In genomic region chr2:24296837-24297236, GRCm38 (mm10) we compare ENCODE assay signal across 10 mouse cellular contexts. TPM values are rescaled to one million over a fixed set of nuclear protein-coding genes. Genes with fewer than 3 reads are reported as not detected.
DNase-seq lines count a peak whose midpoint lies in the region; ATAC-seq and TF ChIP-seq lines count a peak whose summit lies in the region.
"Had no signal": no experiment of that assay in that cellular context is flagged by ENCODE, and none has a peak within 500 bp of the region (broad histone marks: within the 10 kb centered on the region; RNA-seq: fewer than 3 reads in every experiment).

No protein-coding gene starts in this region.

- no peaks in the 10 kb centered on the region for H3K9me3 ChIP-seq in hindbrain, embryonic 10.5 days
- no peaks in the 10 kb centered on the region for H3K9me3 ChIP-seq in hindbrain, embryonic 13.5 days
- no peaks in the 10 kb centered on the region for H3K9me3 ChIP-seq in ES-E14 (ENCODE audit: control insufficient read depth, insufficient read depth, low read depth, low read length)
- no peaks in the 10 kb centered on the region for H3K9me3 ChIP-seq in limb, embryonic 10.5 days (replicated peaks)
- H3K9me3 ChIP-seq in neural tube, embryonic 15.5 days (replicated peaks): no peaks in the 10 kb centered on the region
- H3K9me3 ChIP-seq: megakaryocyte, embryonic 14.5 days had no signal

- H3K9ac ChIP-seq in hindbrain, embryonic 13.5 days: no peak overlapping the region
- H3K9ac ChIP-seq in ES-E14 (ENCODE audit: insufficient read depth, low read depth, low read length, poor library complexity, severe bottlenecking): no peak overlapping the region
- H3K9ac ChIP-seq in neural tube, embryonic 15.5 days (replicated peaks): no peak overlapping the region

- H3K4me1 ChIP-seq in hindbrain, embryonic 10.5 days (replicated peaks): no peaks in the 10 kb centered on the region
- no peaks in the 10 kb centered on the region for H3K4me1 ChIP-seq in hindbrain, embryonic 13.5 days (replicated peaks)
- H3K4me1 ChIP-seq in ES-E14 (ENCODE audit: control insufficient read depth in 2 of 2, insufficient read depth in 2 of 2, low read length in 2 of 2, poor library complexity in 1 of 2): no peaks in the 10 kb centered on the region
- H3K4me1 ChIP-seq in limb, embryonic 10.5 days: no peaks in the 10 kb centered on the region
- H3K4me1 ChIP-seq in neural tube, embryonic 15.5 days: no peaks in the 10 kb centered on the region

- H3K27me3 ChIP-seq in hindbrain, embryonic 10.5 days (ENCODE audit: insufficient read depth, poor library complexity, severe bottlenecking): no peaks in the 10 kb centered on the region
- H3K27me3 ChIP-seq in hindbrain, embryonic 13.5 days: no peaks in the 10 kb centered on the region
- no peaks in the 10 kb centered on the region for H3K27me3 ChIP-seq in limb, embryonic 10.5 days (ENCODE audit: low read depth, poor library complexity, severe bottlenecking)
- no peaks in the 10 kb centered on the region for H3K27me3 ChIP-seq in neural tube, embryonic 15.5 days (replicated peaks)

- no peaks in the 10 kb centered on the region for H3K36me3 ChIP-seq in hindbrain, embryonic 10.5 days
- no peaks in the 10 kb centered on the region for H3K36me3 ChIP-seq in hindbrain, embryonic 13.5 days
- no peaks in the 10 kb centered on the region for H3K36me3 ChIP-seq in ES-E14 (ENCODE audit: control insufficient read depth, insufficient read depth, low read length, poor library complexity, severe bottlenecking)
- no peaks in the 10 kb centered on the region for H3K36me3 ChIP-seq in limb, embryonic 10.5 days
- no peaks in the 10 kb centered on the region for H3K36me3 ChIP-seq in neural tube, embryonic 15.5 days

- no peak overlapping the region for H3K4me2 ChIP-seq in hindbrain, embryonic 13.5 days
- no peak overlapping the region for H3K4me2 ChIP-seq in neural tube, embryonic 15.5 days

- DNase-seq in hindbrain, embryonic 10.5 days (ENCODE audit: low spot score): peak; percentile 32
- peak; percentile 71 for DNase-seq in ES-E14 (ENCODE audit: low read depth, low spot score)
- peak; percentile 38 for DNase-seq in c-Kit-positive CD71-positive TER-119-negative erythroid progenitor cells, embryonic 14.5 days (ENCODE audit: low read depth)
- peak; percentile 28 to 31 for DNase-seq in heart, postnatal 36 days
- peak; percentile 47 for DNase-seq in limb, embryonic 10.5 days (ENCODE audit: low spot score)

- ATAC-seq in hindbrain, embryonic 13.5 days (ENCODE audit: low FRiP score): no peak
- peak; percentile 28 for ATAC-seq in neural tube, embryonic 15.5 days (ENCODE audit: low FRiP score)
- ATAC-seq in erythroblast, adult 5-6 weeks (replicated peaks; ENCODE audit: low FRiP score, poor library complexity, severe bottlenecking): no peak; the same call in 1 of the 2 replicates

- H3K27ac ChIP-seq in hindbrain, embryonic 10.5 days: no peak overlapping the region
- no peak overlapping the region for H3K27ac ChIP-seq in hindbrain, embryonic 13.5 days
- H3K27ac ChIP-seq in ES-E14 (ENCODE audit: insufficient read depth, low read depth, low read length, poor library complexity, severe bottlenecking): no peak overlapping the region
- H3K27ac ChIP-seq in limb, embryonic 10.5 days: no peak overlapping the region
- no peak overlapping the region for H3K27ac ChIP-seq in neural tube, embryonic 15.5 days (replicated peaks)

- WGBS in hindbrain, embryonic 10.5 days: 21% methylated on average over 3 of the region's 3 CpGs
- 9% methylated on average over 3 of the region's 3 CpGs for WGBS in hindbrain, embryonic 13.5 days
- WGBS in limb, embryonic 10.5 days: 16% methylated on average over 3 of the region's 3 CpGs
- WGBS in neural tube, embryonic 15.5 days: 5% methylated on average over 3 of the region's 3 CpGs

- intact Hi-C loops in heart, postnatal 36 days (cut with DNase I): loop anchor here (1.0 to 10.0 kb wide), 3 partner anchors 108 to 458 kb away; no protein-coding TSS in a partner anchor

- no peak overlapping the region for H3K4me3 ChIP-seq in hindbrain, embryonic 10.5 days
- no peak overlapping the region for H3K4me3 ChIP-seq in hindbrain, embryonic 13.5 days
- no peak overlapping the region for H3K4me3 ChIP-seq in ES-E14 (ENCODE audit: insufficient read depth in 1 of 2, low read depth in 1 of 2, low read length in 2 of 2, poor library complexity in 1 of 2, severe bottlenecking in 1 of 2)
- no peak overlapping the region for H3K4me3 ChIP-seq in limb, embryonic 10.5 days
- no peak overlapping the region for H3K4me3 ChIP-seq in neural tube, embryonic 15.5 days (replicated peaks)
- H3K4me3 ChIP-seq: erythroblast, embryonic 14.5 days; megakaryocyte, embryonic 14.5 days had no signal

- in situ Hi-C loops in ES-E14 (cut with MboI; ENCODE audit: low sequenced_read_pairs in 2 of 2, unreplicated experiment in 2 of 2): no loop called here

TF ChIP-seq in ES-E14, 5 proteins besides CTCF, POLR2A, EP300 and RAD21:
- TF ChIP-seq ZC3H11A (IDR thresholded peaks at IDR 0.05; ENCODE audit: borderline replicate concordance, low read depth, low read length): peak; percentile 71; the same call in 1 of the 2 replicates
- no peak for TF ChIP-seq ZNF384 (IDR thresholded peaks at IDR 0.05; ENCODE audit: low read depth, low read length)
TF ChIP-seq in ES-E14: peak in this region for 1.

RNA-seq across cellular contexts. Expression of gene Il1f10, which starts 5.8 kb away (rescaled TPM):
- not detected in 2 replicates for polyA plus RNA-seq in hindbrain, embryonic 10.5 days (2016; fragmentation: Nextera tagmentation; extraction: Ambion mirVana)
- polyA plus RNA-seq in hindbrain, embryonic 13.5 days (2015; fragmentation: Nextera tagmentation; extraction: Ambion mirVana): not detected in 2 replicates
- total RNA-seq in ES-E14 (2012; rRNA removed): not detected in 2 replicates
- not detected for total RNA-seq in heart, postnatal 36 days (2021)
- polyA plus RNA-seq in limb, embryonic 10.5 days (2016; fragmentation: Nextera tagmentation; extraction: Ambion mirVana): not detected in 2 replicates
- not detected in 2 replicates for polyA plus RNA-seq in neural tube, embryonic 15.5 days (2015; fragmentation: Nextera tagmentation; extraction: Ambion mirVana)
- not detected in 2 replicates for total RNA-seq in erythroblast, adult 5-6 weeks (2015; ENCODE audit: low replicate concordance)
- total RNA-seq in erythroblast, adult 5-6 weeks (2017; ENCODE audit: low replicate concordance): not detected in 2 replicates
- polyA plus RNA-seq: erythroblast, embryonic 14.5 days had no signal

RNA-seq across cellular contexts. Expression of gene Il1f5, which starts 20.1 kb away (rescaled TPM):
- polyA plus RNA-seq in hindbrain, embryonic 10.5 days (2016; fragmentation: Nextera tagmentation; extraction: Ambion mirVana): not detected in 2 replicates
- not detected in 2 replicates for polyA plus RNA-seq in hindbrain, embryonic 13.5 days (2015; fragmentation: Nextera tagmentation; extraction: Ambion mirVana)
- not detected in 2 replicates for total RNA-seq in ES-E14 (2012; rRNA removed)
- not detected for total RNA-seq in heart, postnatal 36 days (2021)
- polyA plus RNA-seq in limb, embryonic 10.5 days (2016; fragmentation: Nextera tagmentation; extraction: Ambion mirVana): not detected in 2 replicates
- 0.19 TPM in 1 of 2 replicates, not detected in the other for polyA plus RNA-seq in neural tube, embryonic 15.5 days (2015; fragmentation: Nextera tagmentation; extraction: Ambion mirVana)
- total RNA-seq in erythroblast, adult 5-6 weeks (2015; ENCODE audit: low replicate concordance): not detected in 2 replicates
- total RNA-seq in erythroblast, adult 5-6 weeks (2017; ENCODE audit: low replicate concordance): 0.70 TPM in 1 of 2 replicates, not detected in the other
- polyA plus RNA-seq: erythroblast, embryonic 14.5 days had no signal

RNA-seq across cellular contexts. Expression of gene Il1rn, which starts 39.8 kb away (rescaled TPM):
- 0.08 TPM in 1 of 2 replicates, not detected in the other for polyA plus RNA-seq in hindbrain, embryonic 10.5 days (2016; fragmentation: Nextera tagmentation; extraction: Ambion mirVana)
- 0.16 and 0.44 TPM in 2 replicates for polyA plus RNA-seq in hindbrain, embryonic 13.5 days (2015; fragmentation: Nextera tagmentation; extraction: Ambion mirVana)
- not detected in 2 replicates for total RNA-seq in ES-E14 (2012; rRNA removed)
- under 1 TPM; 0.14 to 0.25 TPM for total RNA-seq in heart, postnatal 36 days (2021)
- polyA plus RNA-seq in limb, embryonic 10.5 days (2016; fragmentation: Nextera tagmentation; extraction: Ambion mirVana): 0.95 TPM in 1 of 2 replicates, not detected in the other
- polyA plus RNA-seq in neural tube, embryonic 15.5 days (2015; fragmentation: Nextera tagmentation; extraction: Ambion mirVana): 1.3 TPM in 1 of 2 replicates, not detected in the other
- total RNA-seq in erythroblast, adult 5-6 weeks (2015; ENCODE audit: low replicate concordance): 10.7 and 15.4 TPM in 2 replicates
- total RNA-seq in erythroblast, adult 5-6 weeks (2017; ENCODE audit: low replicate concordance): 3.9 and 8.9 TPM in 2 replicates
- polyA plus RNA-seq: erythroblast, embryonic 14.5 days had no signal
